Mouse (Mus musculus): ENCODE measurements around the gene Nek1.

- no peak for TF ChIP-seq CTCF (IDR thresholded peaks at IDR 0.05; ENCODE audit: low read depth)
- TF ChIP-seq EP300 (IDR thresholded peaks at IDR 0.05; ENCODE audit: low read depth): no peak
Observed at GRCm38 (mm10) chr8:61158540-61158939, 165.5 kb downstream of the Nek1 start.
